Mouse (Mus musculus) thymus, adult 2 months (tissue): ENCODE measurements around the gene Cnih1. TPM values are rescaled to one million over a fixed set of nuclear protein-coding genes. Genes with fewer than 3 reads are reported as not detected.
"Not testable (repeated sequence)": the region's sequence is repeated elsewhere in the genome, so short reads cannot be mapped to it uniquely, and the experiment has no call there.

Experiments
- DNase-seq: peaks from one replicate; pipeline ENCODE4 v3.0.0; 2021
- H3K27ac ChIP-seq: fragments of 200-500 bp; 2 replicates; pipeline ENCODE4 v1.5.1; 2012; ENCODE audit warnings: low read length, control low read depth; ENCODE audit not compliant: control insufficient read depth, insufficient read depth
- H3K27me3 ChIP-seq: fragments of 200-500 bp; 2 replicates; pipeline ENCODE4 v1.6.1; 2012; ENCODE audit warnings: mild to moderate bottlenecking, low read length, moderate library complexity, mixed read lengths; ENCODE audit not compliant: control insufficient read depth, insufficient read depth
- H3K36me3 ChIP-seq: fragments of 200-500 bp; 2 replicates; pipeline ENCODE4 v1.6.1; 2012; ENCODE audit warnings: mild to moderate bottlenecking, low read length, moderate library complexity; ENCODE audit not compliant: control insufficient read depth, insufficient read depth
- H3K4me1 ChIP-seq: fragments of 200-500 bp; replicated peaks from 2 replicates; pipeline ENCODE4 v1.6.1; 2012; ENCODE audit warnings: low read length; ENCODE audit not compliant: control insufficient read depth, insufficient read depth
- H3K4me3 ChIP-seq: fragments of 200-500 bp; 2 replicates; pipeline ENCODE4 v1.5.1; 2012; ENCODE audit warnings: mild to moderate bottlenecking, low read length, control low read depth, moderate library complexity; ENCODE audit not compliant: control insufficient read depth, insufficient read depth
- CTCF ChIP-seq: fragments of 200-500 bp; IDR thresholded peaks from 2 replicates; pipeline ENCODE4 v1.5.1; 2012; ENCODE audit warnings: mild to moderate bottlenecking, control low read depth, low read length, moderate library complexity, borderline replicate concordance; ENCODE audit not compliant: control insufficient read depth, poor library complexity, insufficient read depth; ENCODE audit errors: extremely low read depth
- POLR2A ChIP-seq: fragments of 200-500 bp; IDR thresholded peaks from 2 replicates; pipeline ENCODE4 v1.6.1; 2012; ENCODE audit warnings: mild to moderate bottlenecking, low read length, control low read depth, moderate library complexity; ENCODE audit not compliant: control insufficient read depth, poor library complexity, insufficient read depth; ENCODE audit errors: extremely low read depth
- WGBS: fragments of 180-500 bp; shearing (Covaris S2); methylation state at CpG from one replicate; pipeline ENCODE4 v1.1.7; 2018; 5-methylcytosine and 5-hydroxymethylcytosine counted together
- polyA plus RNA-seq: library from polyadenylated mRNA; depleted of rRNA; stranded (reverse); fragments of >200 nt; gene quantifications from 2 replicates; pipeline ENCODE4 v1.2.3, GENCODE M21; 2012

The Cnih1 gene
- polyA plus RNA-seq, 1 experiment, result 59.0 TPM

DNA sequence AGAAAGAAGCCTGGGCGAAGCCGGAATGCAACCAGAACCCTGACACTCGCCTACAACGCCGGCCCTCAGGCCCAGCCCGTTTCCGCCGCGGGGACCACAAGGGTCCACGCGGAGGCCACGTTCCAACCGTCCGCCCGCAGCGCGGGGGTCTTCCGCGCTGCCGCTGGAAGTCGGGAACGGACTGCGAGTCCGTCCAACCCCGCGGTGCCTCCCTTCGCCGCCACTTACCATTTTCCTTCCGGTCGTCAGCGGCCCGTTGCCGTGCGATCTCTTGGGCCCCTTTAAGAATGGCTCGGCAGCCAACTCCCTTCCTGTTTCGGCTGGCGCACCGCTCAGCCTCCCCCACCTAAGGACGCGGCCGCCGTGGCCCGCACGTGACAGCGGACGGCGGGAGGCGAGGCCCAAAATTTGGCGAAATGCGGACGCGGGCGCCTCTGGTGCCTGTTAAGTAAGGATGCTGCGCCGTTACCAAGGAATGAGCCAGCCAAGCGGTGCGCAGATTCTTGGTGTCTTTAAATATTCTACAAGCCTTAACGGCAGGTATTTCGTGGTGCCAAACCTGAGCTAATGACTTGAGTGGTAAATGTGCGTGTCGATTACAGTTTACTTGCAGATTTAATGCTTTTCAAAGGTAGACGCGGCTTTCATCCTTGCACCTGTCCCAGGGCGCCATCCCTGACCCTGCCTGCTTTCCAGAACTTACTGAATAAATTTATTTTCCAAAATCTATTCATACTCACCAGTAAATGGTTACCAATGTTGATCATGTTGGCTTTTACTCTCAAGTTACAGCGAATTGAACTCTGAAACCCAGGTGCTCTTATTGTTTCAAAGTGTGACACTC lies 33.9 kb upstream of the Cnih1 start, which contains the start of gene Gmfb:
Gene Gmfb (minus strand): TSS at position 370 of the 844 bp plus-strand sequence.
- Histone ChIP-seq H3K4me3 (peak within 1 kb of the TSS; percentile 85), H3K4me1 (peaks cover 5% of the 10 kb centered on the region), H3K27ac (peak within 1 kb of the TSS; percentile 9), H3K36me3 (no peaks in the 10 kb centered on the region), H3K27me3 (no peaks in the 10 kb centered on the region)
- TF ChIP-seq CTCF, result 0 out of 2 replicates have a peak, but pooled peaks have one; percentile 48
- peak; percentile 86 for TF ChIP-seq POLR2A
- under 1% methylated on average over 65 of the region's 65 CpGs for WGBS
- DNase-seq, result peak; percentile 97

GRCm38 (mm10) chr14:46821271-46821872 lies 33.2 kb upstream of the Cnih1 start:
- TF ChIP-seq POLR2A (no peak), CTCF (no peak)
- no peak for DNase-seq

DNA sequence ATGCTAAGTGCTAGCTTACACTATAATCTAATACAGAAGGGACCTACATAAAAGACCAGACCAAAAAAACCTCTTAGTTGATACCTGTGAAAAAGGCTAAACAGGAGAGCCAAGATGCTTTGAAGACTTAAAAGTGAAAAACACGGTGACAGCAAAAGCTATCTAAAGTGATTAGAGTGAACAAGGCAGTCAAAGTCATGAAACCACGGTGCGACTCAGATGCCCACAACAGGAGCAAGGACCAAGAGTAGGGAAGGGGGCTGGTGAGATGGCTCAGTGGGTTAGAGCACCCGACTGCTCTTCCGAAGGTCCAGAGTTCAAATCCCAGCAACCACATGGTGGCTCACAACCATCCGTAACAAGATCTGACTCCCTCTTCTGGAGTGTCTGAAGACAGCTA lies 31.8 kb upstream of the Cnih1 start:
- H3K27ac ChIP-seq, H3K27me3 ChIP-seq, H3K36me3 ChIP-seq, H3K4me3 ChIP-seq, H3K4me1 ChIP-seq, DNase-seq: not testable (repeated sequence)
- 89% methylated on average over 6 of the region's 6 CpGs for WGBS

More at GRCm38 (mm10) chr14:46821271-46821872, 33.2 kb upstream of the Cnih1 start:
- Histone ChIP-seq H3K4me1 (peaks cover 5% of the 10 kb centered on the region), H3K4me3 (peak overlapping the region; percentile 85), H3K36me3 (no peaks in the 10 kb centered on the region), H3K27me3 (no peaks in the 10 kb centered on the region), H3K27ac (peak overlapping the region; percentile 9)
- 1% methylated on average over 11 of the region's 11 CpGs for WGBS

GRCm38 (mm10) chr14:46818743-46819142 lies 30.5 kb upstream of the Cnih1 start:
- H3K4me1 ChIP-seq, result peaks cover 5% of the 10 kb centered on the region
- no peak overlapping the region for H3K27ac ChIP-seq
- no peak overlapping the region for H3K4me3 ChIP-seq
- H3K27me3 ChIP-seq, result no peaks in the 10 kb centered on the region
- no peak for TF ChIP-seq CTCF
- no peak for TF ChIP-seq POLR2A
- 94% methylated on average over 7 of the region's 7 CpGs for WGBS
- peaks cover 14% of the 10 kb centered on the region for H3K36me3 ChIP-seq
- no peak for DNase-seq

DNA sequence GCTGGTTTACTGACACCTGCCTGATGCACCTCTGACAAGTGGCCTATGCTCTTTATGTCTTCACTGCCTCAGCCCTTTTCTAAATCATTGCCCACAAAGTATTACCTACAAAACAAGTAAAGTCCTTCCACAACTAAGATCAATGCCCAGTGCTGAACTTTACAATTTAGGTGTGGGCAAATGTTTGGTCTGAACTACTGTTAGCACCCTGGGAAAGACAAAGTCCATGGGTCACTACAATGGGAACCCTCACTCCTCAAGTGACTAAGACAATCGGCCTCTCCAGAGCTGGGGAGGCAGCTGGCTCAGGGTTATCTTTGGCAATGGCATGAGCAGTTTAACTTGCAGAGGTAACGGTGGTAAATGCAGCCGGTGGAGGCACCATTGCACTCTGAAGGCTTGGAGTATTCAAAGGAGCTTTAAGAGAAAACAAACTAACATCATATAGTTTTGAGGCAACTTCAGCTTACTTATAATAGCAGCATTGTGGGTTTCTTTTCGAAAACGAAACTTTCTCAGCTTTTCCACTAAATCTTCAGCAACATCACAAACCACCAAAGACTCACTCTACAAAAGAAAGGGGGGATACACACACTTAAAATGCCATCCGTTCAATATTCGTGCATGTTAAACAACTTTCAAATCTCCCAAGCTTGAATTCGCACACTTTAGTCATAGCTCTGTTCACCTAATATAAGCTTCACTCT lies 28.9 kb upstream of the Cnih1 start:
- Histone ChIP-seq H3K4me3 (no peak overlapping the region), H3K27me3 (no peaks in the 10 kb centered on the region), H3K27ac (no peak overlapping the region), H3K36me3 (peaks cover 26% of the 10 kb centered on the region), H3K4me1 (peaks cover 5% of the 10 kb centered on the region)
- TF ChIP-seq POLR2A, result no peak
- DNase-seq, result no peak
- WGBS, result 94% methylated on average over 8 of the region's 8 CpGs

- no peak for DNase-seq
- H3K4me3 ChIP-seq, result no peak overlapping the region
- H3K27me3 ChIP-seq, result no peaks in the 10 kb centered on the region
- 95% methylated on average over 6 of the region's 6 CpGs for WGBS
- TF ChIP-seq POLR2A (no peak), CTCF (no peak)
- peaks cover 39% of the 10 kb centered on the region for H3K36me3 ChIP-seq
- no peak overlapping the region for H3K27ac ChIP-seq
- H3K4me1 ChIP-seq, result peaks cover 2% of the 10 kb centered on the region
Observed at GRCm38 (mm10) chr14:46815640-46816039, 27.4 kb upstream of the Cnih1 start.
